Mouse (Mus musculus): ENCODE results near the gene Gpi1. TPM values are rescaled to one million over a fixed set of nuclear protein-coding genes. Genes with fewer than 3 reads are reported as not detected.

Gpi1 gene
- polyA plus RNA-seq, 1 experiment = 396 TPM

GRCm38 (mm10) chr7:34172251-34172650 is 57.9 kb downstream of the Gpi1 start:
- H3K4me3 ChIP-seq (ENCODE audit: insufficient read depth, poor library complexity, severe bottlenecking) = no peak overlapping the region
- no peaks in the 10 kb centered on the region for H3K27me3 ChIP-seq (ENCODE audit: control insufficient read depth, insufficient read depth, insufficient read length)
- H3K79me2 ChIP-seq (ENCODE audit: control insufficient read depth, insufficient read depth) = peaks cover 11% of the 10 kb centered on the region
- no peak overlapping the region for H3ac ChIP-seq (ENCODE audit: control insufficient read depth, insufficient read length, low read depth)
- TF ChIP-seq FOSL1 (IDR thresholded peaks at IDR 0.05; ENCODE audit: insufficient read depth, low read length, poor library complexity, severe bottlenecking) = no peak
- TF ChIP-seq MYOD1 (IDR thresholded peaks at IDR 0.05; ENCODE audit: control insufficient read depth, insufficient read length, low read depth) = no peak
- TF ChIP-seq MAX (IDR thresholded peaks at IDR 0.05) = no peak
- TF ChIP-seq USF1 (IDR thresholded peaks at IDR 0.05; ENCODE audit: low read depth) = no peak
- TF ChIP-seq CTCF (IDR thresholded peaks at IDR 0.05; ENCODE audit: control insufficient read depth, insufficient read depth, insufficient read length) = no peak
- peaks cover 11% of the 10 kb centered on the region for H3K79me3 ChIP-seq (ENCODE audit: low read depth)
- no peaks in the 10 kb centered on the region for H3K36me3 ChIP-seq (ENCODE audit: control insufficient read depth, insufficient read depth)

- Histone ChIP-seq H3K79me3 (ENCODE audit: low read depth) (peaks cover 36% of the 10 kb centered on the region), H3ac (ENCODE audit: control insufficient read depth, insufficient read length, low read depth) (peak within 1 kb of the TSS; percentile 13), H3K27me3 (ENCODE audit: control insufficient read depth, insufficient read depth, insufficient read length) (no peaks in the 10 kb centered on the region), H3K79me2 (ENCODE audit: control insufficient read depth, insufficient read depth) (peaks cover 39% of the 10 kb centered on the region), H3K4me3 (ENCODE audit: insufficient read depth, poor library complexity, severe bottlenecking) (peak within 1 kb of the TSS; percentile 79), H3K36me3 (ENCODE audit: control insufficient read depth, insufficient read depth) (peaks cover 11% of the 10 kb centered on the region)
- TF ChIP-seq CEBPB (IDR thresholded peaks at IDR 0.05; ENCODE audit: low read depth) = no peak
- TF ChIP-seq FOSL1 (IDR thresholded peaks at IDR 0.05; ENCODE audit: insufficient read depth, low read length, poor library complexity, severe bottlenecking) = no peak
- no peak for TF ChIP-seq CTCF (IDR thresholded peaks at IDR 0.05; ENCODE audit: control insufficient read depth, insufficient read depth, insufficient read length)
- no peak for TF ChIP-seq MYOG (IDR thresholded peaks at IDR 0.05; ENCODE audit: control insufficient read depth, extremely low read depth, insufficient read length)
- no peak for TF ChIP-seq USF1 (IDR thresholded peaks at IDR 0.05; ENCODE audit: low read depth)
- no peak for TF ChIP-seq MYOD1 (IDR thresholded peaks at IDR 0.05; ENCODE audit: control insufficient read depth, insufficient read length, low read depth)
- TF ChIP-seq MAX (IDR thresholded peaks at IDR 0.05) = no peak
These were observed 60.7 kb downstream of the Gpi1 start, which contains the start of gene Uba2 for GRCm38 (mm10) chr7:34169454-34169853. Gene Uba2 (minus strand): TSS chr7:34169599.

- peaks cover 45% of the 10 kb centered on the region for H3K79me2 ChIP-seq (ENCODE audit: control insufficient read depth, insufficient read depth)
- peak overlapping the region; percentile 79 for H3K4me3 ChIP-seq (ENCODE audit: insufficient read depth, poor library complexity, severe bottlenecking)
- H3K27me3 ChIP-seq (ENCODE audit: control insufficient read depth, insufficient read depth, insufficient read length) = no peaks in the 10 kb centered on the region
- H3K36me3 ChIP-seq (ENCODE audit: control insufficient read depth, insufficient read depth) = peaks cover 17% of the 10 kb centered on the region
- peaks cover 38% of the 10 kb centered on the region for H3K79me3 ChIP-seq (ENCODE audit: low read depth)
- no peak for TF ChIP-seq MYOD1 (IDR thresholded peaks at IDR 0.05; ENCODE audit: control insufficient read depth, insufficient read length, low read depth)
- TF ChIP-seq MAX (IDR thresholded peaks at IDR 0.05) = no peak
- TF ChIP-seq MYOG (IDR thresholded peaks at IDR 0.05; ENCODE audit: control insufficient read depth, extremely low read depth, insufficient read length) = no peak
- TF ChIP-seq USF1 (IDR thresholded peaks at IDR 0.05; ENCODE audit: low read depth) = no peak
- no peak for TF ChIP-seq FOSL1 (IDR thresholded peaks at IDR 0.05; ENCODE audit: insufficient read depth, low read length, poor library complexity, severe bottlenecking)
- no peak for TF ChIP-seq CTCF (IDR thresholded peaks at IDR 0.05; ENCODE audit: control insufficient read depth, insufficient read depth, insufficient read length)
- TF ChIP-seq CEBPB (IDR thresholded peaks at IDR 0.05; ENCODE audit: low read depth) = no peak
- peak overlapping the region; percentile 86 for H3ac ChIP-seq (ENCODE audit: control insufficient read depth, insufficient read length, low read depth)
These were observed 61.5 kb downstream of the Gpi1 start for GRCm38 (mm10) chr7:34168470-34169251.

GRCm38 (mm10) chr7:34167766-34168469 is 62.2 kb downstream of the Gpi1 start:
- H3K79me2 ChIP-seq (ENCODE audit: control insufficient read depth, insufficient read depth) = peaks cover 52% of the 10 kb centered on the region
- peak overlapping the region; percentile 79 for H3K4me3 ChIP-seq (ENCODE audit: insufficient read depth, poor library complexity, severe bottlenecking)
- TF ChIP-seq MYOG (IDR thresholded peaks at IDR 0.05; ENCODE audit: control insufficient read depth, extremely low read depth, insufficient read length) = no peak
- no peak for TF ChIP-seq MYOD1 (IDR thresholded peaks at IDR 0.05; ENCODE audit: control insufficient read depth, insufficient read length, low read depth)
- no peak for TF ChIP-seq MAX (IDR thresholded peaks at IDR 0.05)
- no peak for TF ChIP-seq CTCF (IDR thresholded peaks at IDR 0.05; ENCODE audit: control insufficient read depth, insufficient read depth, insufficient read length)
- no peak for TF ChIP-seq FOSL1 (IDR thresholded peaks at IDR 0.05; ENCODE audit: insufficient read depth, low read length, poor library complexity, severe bottlenecking)
- TF ChIP-seq CEBPB (IDR thresholded peaks at IDR 0.05; ENCODE audit: low read depth) = no peak
- no peak for TF ChIP-seq USF1 (IDR thresholded peaks at IDR 0.05; ENCODE audit: low read depth)
- H3K36me3 ChIP-seq (ENCODE audit: control insufficient read depth, insufficient read depth) = peaks cover 24% of the 10 kb centered on the region
- H3K79me3 ChIP-seq (ENCODE audit: low read depth) = peaks cover 39% of the 10 kb centered on the region
- H3ac ChIP-seq (ENCODE audit: control insufficient read depth, insufficient read length, low read depth) = peak overlapping the region; percentile 86
- H3K27me3 ChIP-seq (ENCODE audit: control insufficient read depth, insufficient read depth, insufficient read length) = no peaks in the 10 kb centered on the region

- peaks cover 39% of the 10 kb centered on the region for H3K79me3 ChIP-seq (ENCODE audit: low read depth)
- H3K4me3 ChIP-seq (ENCODE audit: insufficient read depth, poor library complexity, severe bottlenecking) = peak overlapping the region; percentile 79
- H3K36me3 ChIP-seq (ENCODE audit: control insufficient read depth, insufficient read depth) = peaks cover 34% of the 10 kb centered on the region
These were observed 63.3 kb downstream of the Gpi1 start for GRCm38 (mm10) chr7:34166850-34167249.

More at GRCm38 (mm10) chr7:34166850-34167249, 63.3 kb downstream of the Gpi1 start:
- no peaks in the 10 kb centered on the region for H3K27me3 ChIP-seq (ENCODE audit: control insufficient read depth, insufficient read depth, insufficient read length)
- TF ChIP-seq CTCF (IDR thresholded peaks at IDR 0.05; ENCODE audit: control insufficient read depth, insufficient read depth, insufficient read length) (peak; percentile 37), MYOD1 (IDR thresholded peaks at IDR 0.05; ENCODE audit: control insufficient read depth, insufficient read length, low read depth) (no peak)
- peaks cover 54% of the 10 kb centered on the region for H3K79me2 ChIP-seq (ENCODE audit: control insufficient read depth, insufficient read depth)
- no peak overlapping the region for H3ac ChIP-seq (ENCODE audit: control insufficient read depth, insufficient read length, low read depth)
